9 mouse cellular contexts compared by ENCODE assay signal in the genomic region with DNA sequence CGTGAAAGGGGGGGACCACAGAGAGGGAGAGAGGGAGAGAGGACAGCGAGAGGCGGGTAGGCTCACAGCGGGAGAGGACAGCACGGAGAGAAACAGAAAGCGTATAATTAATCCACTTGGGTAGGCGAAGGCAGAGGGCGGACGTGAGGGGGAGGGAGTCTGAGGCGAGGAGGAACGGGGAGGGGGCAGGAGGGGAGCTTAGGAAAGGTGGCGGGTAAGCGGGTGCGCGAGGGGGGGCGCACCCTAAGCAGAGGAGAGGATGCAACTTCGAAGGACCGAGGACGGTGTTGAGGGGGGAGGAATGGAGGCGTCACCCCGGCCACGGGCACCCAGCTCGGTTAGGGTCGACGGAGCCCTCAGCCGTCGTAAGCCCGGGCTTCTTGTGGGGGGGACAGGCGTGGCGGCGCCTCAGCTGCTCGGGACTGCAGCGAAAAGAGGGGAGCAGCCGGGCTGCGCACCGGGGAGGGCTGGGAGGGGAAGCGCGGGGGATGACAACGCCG. TPM values are rescaled to one million over a fixed set of nuclear protein-coding genes. Genes with fewer than 3 reads are reported as not detected.
DNase-seq lines count a peak whose midpoint lies in the region; ATAC-seq and TF ChIP-seq lines count a peak whose summit lies in the region.
"Had no signal": no experiment of that assay in that cellular context is flagged by ENCODE, and none has a peak within 500 bp of the region (broad histone marks: within the 10 kb centered on the region; RNA-seq: fewer than 3 reads in every experiment).

No protein-coding gene starts in this region.

- H3K4me1 ChIP-seq in heart, embryonic 12.5 days (replicated peaks), result peaks cover 18% of the 10 kb centered on the region
- H3K4me1 ChIP-seq in ES-Bruce4 (ENCODE audit: control insufficient read depth, insufficient read depth, low read length), result no peaks in the 10 kb centered on the region
- H3K4me1 ChIP-seq in forebrain, embryonic 15.5 days, result peaks cover 29% of the 10 kb centered on the region
- H3K4me1 ChIP-seq in liver, embryonic 16.5 days (ENCODE audit: control insufficient read depth, low read depth, low read length), result no peaks in the 10 kb centered on the region

- peak overlapping the region; percentile 72 for H3K4me2 ChIP-seq in heart, embryonic 12.5 days
- peak overlapping the region; percentile 33 for H3K4me2 ChIP-seq in forebrain, embryonic 15.5 days (replicated peaks)
- peak overlapping the region; percentile 12 for H3K4me2 ChIP-seq in liver, embryonic 16.5 days (ENCODE audit: low read depth, low read length)

- peaks cover 23% of the 10 kb centered on the region for H3K36me3 ChIP-seq in heart, embryonic 12.5 days
- H3K36me3 ChIP-seq in ES-Bruce4 (ENCODE audit: control insufficient read depth, insufficient read depth, low read length, poor library complexity, severe bottlenecking), result no peaks in the 10 kb centered on the region
- H3K36me3 ChIP-seq in forebrain, embryonic 15.5 days, result no peaks in the 10 kb centered on the region
- no peaks in the 10 kb centered on the region for H3K36me3 ChIP-seq in liver, embryonic 16.5 days (ENCODE audit: control insufficient read depth, insufficient read depth)

- no peak for DNase-seq in heart, adult 18-20 months
- DNase-seq in right cerebral cortex, adult 18-20 months, result no peak
- no peak for DNase-seq in frontal cortex, postnatal 10 days (ENCODE audit: low spot score in 2 of 2)

- TF ChIP-seq CTCF in ES-Bruce4 (IDR thresholded peaks at IDR 0.05; ENCODE audit: low read depth, low read length), result no peak

- peak overlapping the region; percentile 98 for H3K27ac ChIP-seq in heart, embryonic 12.5 days (ENCODE audit: poor library complexity, severe bottlenecking)
- no peak overlapping the region for H3K27ac ChIP-seq in ES-Bruce4 (ENCODE audit: insufficient read depth, low read length)
- no peak overlapping the region for H3K27ac ChIP-seq in forebrain, embryonic 15.5 days (replicated peaks)
- H3K27ac ChIP-seq in liver, embryonic 16.5 days (ENCODE audit: low read length), result peak overlapping the region; percentile 50

- whole genome bisulfite sequencing in heart, embryonic 12.5 days, result under 1% methylated on average over 33 of the region's 40 CpGs
- WGBS in forebrain, embryonic 15.5 days, result 2% methylated on average over 38 of the region's 40 CpGs
- 1% methylated on average over 40 of the region's 40 CpGs for WGBS in liver, embryonic 16.5 days (ENCODE audit: insufficient replicate concordance)

- H3K9ac ChIP-seq in heart, embryonic 12.5 days, result peak overlapping the region; percentile 97
- peak overlapping the region; percentile 53 for H3K9ac ChIP-seq in ES-Bruce4 (ENCODE audit: low read depth, poor library complexity, severe bottlenecking)
- 0 out of 2 replicates have a peak overlapping the region, but pooled peaks have one; percentile 4 for H3K9ac ChIP-seq in forebrain, embryonic 15.5 days (replicated peaks)
- H3K9ac ChIP-seq in liver, embryonic 16.5 days (ENCODE audit: low read depth, low read length), result peak overlapping the region; percentile 34

- TF ChIP-seq POLR2A in ES-Bruce4 (IDR thresholded peaks at IDR 0.05; ENCODE audit: insufficient read depth, low read length), result no peak

- ATAC-seq in heart, embryonic 12.5 days (ENCODE audit: insufficient number of reproducible peaks, low FRiP score), result no peak
- peak; percentile 32; the same call in 1 of the 2 replicates for ATAC-seq in forebrain, embryonic 15.5 days (replicated peaks)
- ATAC-seq in liver, embryonic 16.5 days (ENCODE audit: low read depth), result no peak
- no peak for ATAC-seq in activated CD4-positive, CD25-positive, alpha-beta regulatory T cell, adult 4 months

- H3K9me3 ChIP-seq in heart, embryonic 12.5 days (replicated peaks), result no peaks in the 10 kb centered on the region
- no peaks in the 10 kb centered on the region for H3K9me3 ChIP-seq in ES-Bruce4 (replicated peaks; ENCODE audit: control insufficient read depth, insufficient read depth, low read length, poor library complexity, severe bottlenecking)
- no peaks in the 10 kb centered on the region for H3K9me3 ChIP-seq in forebrain, embryonic 15.5 days
- H3K9me3 ChIP-seq in liver, embryonic 16.5 days (replicated peaks; ENCODE audit: control insufficient read depth, low read length), result no peaks in the 10 kb centered on the region

- peak overlapping the region; percentile 62 for H3K4me3 ChIP-seq in heart, embryonic 12.5 days
- peak overlapping the region; percentile 73 for H3K4me3 ChIP-seq in ES-Bruce4 (ENCODE audit: low read depth, low read length)
- H3K4me3 ChIP-seq in forebrain, embryonic 15.5 days, result peak overlapping the region; percentile 29
- H3K4me3 ChIP-seq in liver, embryonic 16.5 days (ENCODE audit: low read depth, low read length), result peak overlapping the region; percentile 54

- TF ChIP-seq EP300 in ES-Bruce4 (IDR thresholded peaks at IDR 0.05; ENCODE audit: insufficient read depth, low read depth, low read length), result no peak

- H3K27me3 ChIP-seq in heart, embryonic 12.5 days (replicated peaks), result peaks cover 74% of the 10 kb centered on the region
- H3K27me3 ChIP-seq in ES-Bruce4 (ENCODE audit: control insufficient read depth, insufficient read depth, low read length, poor library complexity, severe bottlenecking), result peaks cover 43% of the 10 kb centered on the region
- peaks cover 98% of the 10 kb centered on the region for H3K27me3 ChIP-seq in forebrain, embryonic 15.5 days
- peaks cover 96% of the 10 kb centered on the region for H3K27me3 ChIP-seq in liver, embryonic 16.5 days (ENCODE audit: control insufficient read depth, insufficient read depth, low read depth, low read length)

RNA-seq across cellular contexts. Expression of gene Igf2, which starts 7.9 kb away (rescaled TPM):
- polyA plus RNA-seq in heart, embryonic 12.5 days (2016; fragmentation: Nextera tagmentation; extraction: Ambion mirVana), result 1,315 and 1,354 TPM in 2 replicates
- total RNA-seq in heart, adult 18-20 months (2021), result 10 to 100 TPM; 47.4 to 56.7 TPM
- polyA plus RNA-seq in ES-Bruce4 (2011; ENCODE audit: insufficient read depth, insufficient read length, low read depth, missing spikeins), result 272 and 297 TPM in 2 replicates
- polyA plus RNA-seq in forebrain, embryonic 15.5 days (2015; fragmentation: Nextera tagmentation; extraction: Ambion mirVana), result 60.0 and 64.7 TPM in 2 replicates
- 602 and 693 TPM in 2 replicates for polyA plus RNA-seq in liver, embryonic 16.5 days (2015; fragmentation: Nextera tagmentation; extraction: Ambion mirVana)
- under 1 TPM in 1 of 2 experiments, not detected in 1; 0.24 TPM for polyA plus RNA-seq in activated CD4-positive, CD25-positive, alpha-beta regulatory T cell, adult 4 months (2017; shearing (Covaris generic))

RNA-seq across cellular contexts. Expression of gene Gm49394, which starts 11.0 kb away (rescaled TPM):
- 0.04 and 0.21 TPM in 2 replicates for polyA plus RNA-seq in heart, embryonic 12.5 days (2016; fragmentation: Nextera tagmentation; extraction: Ambion mirVana)
- total RNA-seq in heart, adult 18-20 months (2021), result not detected
- polyA plus RNA-seq in ES-Bruce4 (2011; ENCODE audit: insufficient read depth, insufficient read length, low read depth, missing spikeins), result 0.34 and 0.37 TPM in 2 replicates
- 0.04 and 0.11 TPM in 2 replicates for polyA plus RNA-seq in forebrain, embryonic 15.5 days (2015; fragmentation: Nextera tagmentation; extraction: Ambion mirVana)
- polyA plus RNA-seq in liver, embryonic 16.5 days (2015; fragmentation: Nextera tagmentation; extraction: Ambion mirVana), result not detected in 2 replicates
- polyA plus RNA-seq in activated CD4-positive, CD25-positive, alpha-beta regulatory T cell, adult 4 months (2017; shearing (Covaris generic)), result not detected
- total RNA-seq: heart, postnatal 14 days had no signal

Comparison
In these comparisons a context has a peak if more than half of its experiments do, and no peak if none do; other contexts are left out.
1. H3K27ac ChIP-seq: peak in heart, embryonic 12.5 days (single experiment) and liver, embryonic 16.5 days (single experiment); none in ES-Bruce4 (single experiment) and forebrain, embryonic 15.5 days (single experiment).
2. H3K4me2 ChIP-seq: peak in every context shown above with its lines; median percentile 72 in heart, embryonic 12.5 days; 33 in forebrain, embryonic 15.5 days; 12 in liver, embryonic 16.5 days.
3. H3K9ac ChIP-seq: peak in every context shown above with its lines; median percentile 97 in heart, embryonic 12.5 days; 53 in ES-Bruce4; 34 in liver, embryonic 16.5 days; 4 in forebrain, embryonic 15.5 days.
4. RNA of gene Igf2, which starts 7.9 kb away (polyA plus RNA-seq): 1,315 to 1,354 TPM in heart, embryonic 12.5 days, 602 to 693 TPM in liver, embryonic 16.5 days, 272 to 297 TPM in ES-Bruce4 and 60.0 to 64.7 TPM in forebrain, embryonic 15.5 days; 0.24 TPM in activated CD4-positive, CD25-positive, alpha-beta regulatory T cell, adult 4 months; every median in the first group is over 10 times any median in the second.
5. Peak in every context shown above with its lines, with median percentiles within 50 percentile points of each other: H3K4me3 ChIP-seq.